Mouse (Mus musculus): ENCODE results near the gene Actl6b. TPM values are rescaled to one million over a fixed set of nuclear protein-coding genes. Genes with fewer than 3 reads are reported as not detected.

The Actl6b gene
- total RNA-seq, 2 experiments from 2014 or later: 124 to 134 TPM

DNA sequence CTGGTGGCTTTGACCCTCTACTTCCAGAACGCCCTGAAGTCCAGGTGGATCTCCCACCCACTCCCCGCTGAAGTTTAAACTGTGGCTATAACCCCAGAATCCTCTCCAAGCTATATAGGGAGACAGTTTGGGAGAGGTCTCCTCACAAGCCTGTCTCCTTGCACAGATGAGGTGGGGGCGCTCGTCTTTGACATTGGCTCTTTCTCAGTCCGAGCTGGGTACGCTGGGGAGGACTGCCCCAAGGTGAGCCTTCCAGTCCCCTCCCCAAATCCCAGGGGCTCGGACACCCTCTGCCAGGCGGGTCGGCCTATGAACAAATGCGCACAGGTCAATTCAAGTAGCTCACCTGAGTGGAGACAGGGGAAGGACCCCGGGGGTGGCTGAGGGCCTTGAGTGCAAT lies 581 bp downstream of the Actl6b start:
- DNase-seq (ENCODE audit: low spot score in 2 of 2): no peak

DNA sequence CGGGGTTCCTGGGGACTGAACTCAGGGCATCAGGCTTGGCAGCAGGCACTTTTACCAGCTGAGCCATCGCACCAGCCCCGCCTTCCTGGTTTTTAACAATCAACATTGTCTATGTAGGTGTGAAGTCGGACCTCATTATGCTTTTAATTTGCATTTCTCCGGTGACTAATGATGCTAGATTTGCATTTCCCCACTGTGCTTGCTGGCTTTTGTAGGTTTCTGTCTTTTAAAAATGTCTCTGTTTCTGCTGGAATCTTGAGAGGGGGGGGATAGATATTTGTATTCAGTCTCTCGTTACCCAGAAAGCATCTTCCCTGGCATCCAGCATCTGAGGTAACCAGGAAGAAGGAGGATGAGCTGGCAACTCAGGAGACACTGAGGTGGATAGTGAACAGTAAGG lies 8.2 kb downstream of the Actl6b start:
- DNase-seq (ENCODE audit: low spot score in 2 of 2): no peak

DNA sequence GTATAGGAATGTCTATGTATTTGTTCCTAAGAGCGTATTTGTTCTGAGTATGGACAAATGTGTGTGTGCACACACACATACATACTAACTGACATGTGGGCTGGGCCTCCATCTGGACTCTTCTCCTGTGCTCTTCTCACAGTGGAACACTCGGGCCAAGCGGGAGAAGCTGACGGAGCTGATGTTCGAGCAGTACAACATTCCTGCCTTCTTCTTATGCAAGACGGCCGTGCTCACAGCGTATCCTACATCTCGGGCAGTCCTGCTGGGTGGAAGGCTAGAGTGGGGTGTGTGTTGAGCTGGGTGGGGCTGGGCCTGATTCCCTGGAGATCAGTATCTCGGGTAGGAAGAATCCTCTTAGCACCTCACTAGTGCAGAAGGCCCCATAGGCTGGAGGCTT lies 9.6 kb downstream of the Actl6b start:
- DNase-seq (ENCODE audit: low spot score in 2 of 2): peak in 1 of 2 experiments; percentile 25

DNA sequence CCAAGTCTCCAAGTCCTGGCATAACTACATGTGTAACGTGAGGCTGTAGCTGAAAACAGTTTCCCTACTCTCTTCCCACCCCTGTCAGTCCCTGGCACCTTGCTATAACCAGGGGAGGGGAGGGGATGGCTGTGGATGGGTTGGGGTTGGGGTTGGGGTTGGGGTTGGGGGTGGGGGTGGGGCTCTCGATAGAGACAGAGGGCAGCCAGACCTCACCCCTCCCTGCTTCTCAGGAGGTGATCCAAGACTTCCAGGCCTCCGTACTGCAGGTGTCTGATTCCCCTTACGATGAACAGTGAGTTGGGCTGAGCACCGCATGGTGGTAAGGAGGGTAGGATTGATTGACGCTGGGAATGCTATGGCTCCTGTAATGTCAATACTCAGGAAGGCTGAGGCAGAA lies 12.4 kb downstream of the Actl6b start:
- DNase-seq (ENCODE audit: low spot score in 2 of 2): no peak

DNA sequence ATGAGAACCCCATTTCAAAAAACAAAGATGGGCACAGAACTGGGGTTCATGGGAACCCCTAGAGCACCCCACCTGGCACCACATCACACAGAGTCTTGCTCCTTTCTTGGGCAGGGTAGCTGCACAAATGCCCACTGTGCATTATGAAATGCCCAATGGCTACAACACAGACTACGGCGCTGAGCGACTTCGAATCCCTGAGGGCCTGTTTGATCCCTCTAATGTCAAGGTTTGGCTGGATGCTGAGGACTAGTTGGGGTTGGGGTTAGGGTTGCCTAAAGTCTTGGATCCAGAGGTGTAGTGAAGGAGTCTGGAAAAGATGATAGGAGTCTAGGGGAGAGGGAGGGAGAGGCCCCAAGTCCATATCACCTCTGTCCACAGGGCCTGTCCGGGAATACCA lies 13.1 kb downstream of the Actl6b start:
- DNase-seq (ENCODE audit: low spot score in 2 of 2): no peak

DNA sequence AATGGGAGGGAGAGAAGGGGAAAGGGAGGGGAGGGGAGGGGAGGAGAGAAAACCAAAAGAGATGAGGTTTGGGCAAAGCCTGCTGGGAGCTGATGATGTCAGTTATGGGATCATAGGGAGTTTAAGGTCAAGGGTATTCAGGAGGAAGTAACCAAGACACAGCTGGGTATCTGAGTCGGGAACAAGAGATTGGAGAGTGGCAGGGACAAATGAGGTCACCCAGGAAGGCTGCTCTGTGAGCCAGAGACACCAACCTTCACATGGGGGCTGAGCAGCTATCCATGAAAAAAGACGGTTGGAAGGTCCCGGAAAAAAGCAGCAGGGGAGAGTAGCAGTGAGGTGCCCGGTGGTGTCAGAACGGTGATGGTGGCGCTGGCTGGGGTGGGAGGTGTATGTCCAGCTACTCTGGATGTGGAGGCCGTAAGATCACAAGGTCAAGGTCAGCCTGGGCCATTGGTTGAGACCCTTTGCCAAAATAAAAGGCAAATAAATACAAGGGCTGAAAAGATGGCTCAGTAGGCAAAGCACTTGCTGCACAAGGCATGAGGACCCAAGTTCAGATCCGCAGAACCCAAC lies 15.0 kb downstream of the Actl6b start:
- DNase-seq (ENCODE audit: low spot score in 2 of 2): no peak

DNA sequence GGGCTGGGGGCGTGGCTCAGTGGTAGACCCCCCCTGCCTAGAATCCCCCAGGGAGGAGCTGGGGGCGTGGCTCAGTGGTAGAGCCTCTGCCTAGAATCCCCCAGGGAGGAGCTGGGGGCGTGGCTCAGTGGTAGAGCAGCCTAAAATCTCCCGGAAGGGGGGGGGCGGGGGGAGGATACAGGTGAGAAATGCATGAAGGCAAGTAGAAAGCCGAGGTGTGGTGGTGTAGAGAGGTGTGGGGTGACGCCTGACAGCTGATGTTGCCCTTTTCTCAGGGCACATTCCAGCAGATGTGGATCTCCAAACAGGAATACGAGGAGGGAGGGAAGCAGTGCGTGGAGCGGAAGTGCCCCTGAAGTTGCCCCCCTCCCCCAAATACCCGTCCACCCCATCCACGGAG lies 15.7 kb downstream of the Actl6b start:
- no peak for DNase-seq (ENCODE audit: low spot score in 2 of 2)

DNA sequence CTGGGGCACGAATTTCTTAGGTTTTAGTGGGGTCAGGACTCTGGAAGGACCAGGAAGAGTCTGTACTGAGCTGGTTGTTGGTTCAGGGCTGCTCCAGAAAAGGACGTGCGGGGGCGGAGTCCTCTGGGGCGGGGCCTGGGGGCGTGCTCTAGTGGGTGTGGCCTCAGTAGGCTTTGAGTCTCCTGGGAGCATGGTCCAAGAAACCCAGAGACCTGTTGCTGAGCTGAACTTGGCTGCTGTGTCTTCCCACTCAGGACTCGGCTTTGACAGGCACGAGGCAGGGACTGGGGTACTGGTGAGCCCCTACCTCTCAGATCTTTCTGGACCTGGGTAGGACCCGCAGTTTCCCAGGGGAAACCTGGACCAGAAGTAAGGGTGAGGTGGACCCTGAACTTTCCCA lies 16.3 kb downstream of the Actl6b start, which contains the start of gene Tfr2:
Gene Tfr2, plus strand, starts transcription at position 176 of the 400 bp plus-strand sequence.
- no peak for DNase-seq (ENCODE audit: low spot score in 2 of 2)

DNA sequence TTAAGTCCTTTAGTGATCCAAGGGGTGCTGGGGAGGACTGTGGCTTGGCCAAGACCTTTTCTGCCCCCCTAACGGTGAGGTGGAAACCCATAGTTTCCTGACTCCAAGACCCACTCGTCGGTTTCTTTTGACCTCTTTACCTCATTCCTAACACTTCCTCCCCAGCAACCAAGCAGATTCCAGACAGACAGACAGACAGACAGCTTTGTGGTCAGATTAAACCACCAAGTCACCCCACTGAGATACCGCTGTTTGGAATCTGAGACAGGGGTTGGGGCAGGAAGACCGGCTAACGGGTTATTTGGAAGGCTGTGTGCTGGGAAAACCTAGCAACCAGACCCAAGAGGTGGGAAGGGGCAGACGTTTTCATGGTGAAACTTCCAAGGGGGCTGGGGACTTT lies 16.9 kb downstream of the Actl6b start:
- DNase-seq (ENCODE audit: low spot score in 2 of 2): no peak

DNA sequence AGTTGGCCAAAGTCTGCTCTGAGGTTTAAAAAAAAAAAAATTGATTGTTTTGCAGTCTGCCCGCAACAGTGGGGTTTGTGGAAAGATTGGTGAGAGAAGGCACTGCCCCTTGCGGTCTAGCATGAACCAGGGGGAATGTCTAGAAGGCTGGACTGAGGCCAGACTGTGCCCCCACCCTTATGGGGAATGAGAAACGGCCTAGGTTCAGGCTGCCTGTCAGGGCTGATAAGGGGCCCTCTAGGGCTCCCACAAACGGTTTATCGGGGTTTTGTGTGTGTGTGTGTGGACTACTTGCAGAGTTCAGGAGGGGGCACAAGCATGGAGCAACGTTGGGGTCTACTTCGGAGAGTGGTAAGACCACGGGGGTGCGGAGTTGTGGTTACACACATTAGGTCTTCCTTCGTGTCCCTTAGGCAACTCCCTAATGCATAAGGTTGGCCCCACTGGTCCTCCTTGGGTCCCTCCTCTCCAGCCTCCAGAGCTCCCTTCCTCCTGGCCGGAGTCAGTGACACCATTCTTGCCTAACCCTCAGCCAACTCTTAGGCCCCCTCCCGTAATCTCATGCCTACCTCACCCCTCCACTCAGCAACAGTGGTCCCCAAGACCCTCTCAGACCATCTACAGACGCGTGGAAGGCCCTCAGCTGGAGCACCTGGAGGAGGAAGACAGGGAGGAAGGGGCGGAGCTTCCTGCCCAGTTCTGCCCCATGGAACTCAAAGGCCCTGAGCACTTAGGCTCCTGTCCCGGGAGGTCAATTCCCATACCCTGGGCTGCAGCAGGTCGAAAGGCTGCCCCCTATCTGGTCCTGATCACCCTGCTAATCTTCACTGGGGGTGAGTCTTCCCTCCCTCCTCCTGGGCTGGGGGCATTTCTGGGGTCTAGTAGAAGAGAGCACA lies 17.6 kb downstream of the Actl6b start:
- DNase-seq (ENCODE audit: low spot score in 2 of 2): no peak

DNA sequence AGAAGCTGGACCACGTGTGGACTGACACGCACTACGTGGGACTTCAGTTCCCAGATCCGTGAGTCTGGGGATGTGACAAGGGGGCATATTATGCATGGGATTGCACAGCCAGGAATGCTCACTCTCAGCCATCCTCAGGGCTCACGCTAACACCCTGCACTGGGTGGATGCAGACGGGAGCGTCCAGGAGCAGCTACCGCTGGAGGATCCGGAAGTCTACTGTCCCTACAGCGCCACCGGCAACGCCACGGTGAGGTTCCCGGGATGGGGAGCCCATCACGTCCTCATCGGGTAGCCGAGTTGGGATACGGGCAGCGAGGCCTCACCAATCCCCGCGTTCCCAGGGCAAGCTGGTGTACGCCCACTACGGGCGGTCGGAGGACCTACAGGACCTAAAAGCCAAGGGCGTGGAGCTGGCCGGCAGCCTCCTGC lies 21.2 kb downstream of the Actl6b start:
- peak; percentile 56 to 57 for DNase-seq (ENCODE audit: low spot score in 2 of 2)

DNA sequence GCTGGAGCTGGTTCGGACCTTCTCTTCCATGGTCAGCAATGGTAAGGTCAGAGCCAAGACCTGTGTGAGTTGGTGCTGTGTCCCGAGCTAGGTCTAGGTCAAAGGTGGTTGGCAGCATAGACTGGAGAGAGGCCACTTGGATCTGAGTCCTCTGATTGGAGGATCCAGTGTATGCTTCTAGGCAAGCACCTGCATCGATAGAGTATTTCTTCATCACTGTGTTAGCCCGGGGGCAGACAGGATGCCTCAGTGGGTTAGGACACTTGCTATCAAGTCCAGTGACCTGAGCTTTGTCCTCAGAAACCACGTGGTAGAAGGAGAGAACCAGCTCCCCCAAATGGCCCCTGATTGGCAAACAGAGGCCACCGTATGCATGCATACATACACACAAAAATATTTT lies 26.9 kb downstream of the Actl6b start:
- DNase-seq (ENCODE audit: low spot score in 2 of 2): no peak

DNA sequence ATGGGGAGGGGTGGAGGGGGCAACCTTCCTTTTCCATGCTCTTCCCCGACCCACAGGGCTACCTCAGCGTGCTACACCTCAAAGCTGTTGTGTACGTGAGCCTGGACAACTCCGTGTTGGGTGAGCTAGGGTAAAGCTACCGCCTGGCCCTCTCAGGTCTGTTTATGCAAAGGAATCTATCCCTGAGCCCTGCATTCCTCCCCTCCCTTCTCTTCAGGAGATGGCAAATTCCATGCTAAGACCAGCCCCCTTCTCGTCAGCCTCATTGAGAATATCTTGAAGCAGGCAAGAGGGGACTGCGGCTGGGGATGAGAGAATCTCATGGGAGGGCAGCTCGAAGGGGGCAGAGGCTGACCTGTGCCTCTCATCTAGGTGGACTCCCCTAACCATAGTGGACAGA lies 29.4 kb downstream of the Actl6b start:
- no peak for DNase-seq (ENCODE audit: low spot score in 2 of 2)

DNA sequence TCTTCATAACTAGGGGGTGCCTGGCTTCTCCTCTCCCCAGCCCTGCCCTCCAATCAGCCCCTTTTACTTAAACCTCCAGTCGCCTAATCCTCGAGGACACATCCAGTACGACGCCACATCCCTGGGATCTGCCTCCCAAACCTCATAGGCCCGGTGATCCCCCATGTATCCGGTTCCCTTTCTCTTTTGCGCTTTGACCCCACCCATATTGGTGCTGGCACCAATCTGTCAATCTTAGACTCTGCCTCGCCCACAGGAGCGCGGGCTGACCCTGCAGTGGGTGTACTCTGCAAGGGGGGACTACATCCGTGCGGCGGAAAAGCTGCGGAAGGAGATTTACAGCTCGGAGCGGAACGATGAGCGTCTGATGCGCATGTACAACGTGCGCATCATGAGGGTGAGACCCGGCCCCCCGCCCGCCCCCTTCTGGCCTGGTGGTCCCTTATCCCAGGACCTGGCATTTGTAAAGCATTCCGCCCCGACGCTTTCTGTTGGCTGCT lies 30.4 kb downstream of the Actl6b start:
- peak; percentile 64 to 75 for DNase-seq (ENCODE audit: low spot score in 2 of 2)

DNA sequence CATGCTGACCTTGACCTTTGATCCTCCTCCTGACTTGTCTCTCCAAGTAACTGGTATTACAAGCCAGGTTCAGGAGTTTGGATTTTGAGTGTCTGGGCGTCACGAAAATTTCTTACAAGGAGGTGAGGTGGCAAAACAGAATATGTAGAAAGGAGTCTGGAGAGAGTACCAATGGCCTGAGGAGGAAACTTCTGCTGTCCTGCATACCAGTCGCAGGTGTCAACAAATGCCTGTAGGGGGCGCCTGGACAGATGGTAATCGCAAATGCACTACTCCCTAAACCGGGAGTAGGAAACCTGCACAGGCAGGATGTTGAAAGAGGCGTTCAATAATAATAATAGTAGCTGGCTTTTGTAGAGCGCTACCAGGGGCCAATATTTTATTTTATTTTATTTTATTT lies 31.7 kb downstream of the Actl6b start:
- DNase-seq (ENCODE audit: low spot score in 2 of 2): peak; percentile 67 to 75

DNA sequence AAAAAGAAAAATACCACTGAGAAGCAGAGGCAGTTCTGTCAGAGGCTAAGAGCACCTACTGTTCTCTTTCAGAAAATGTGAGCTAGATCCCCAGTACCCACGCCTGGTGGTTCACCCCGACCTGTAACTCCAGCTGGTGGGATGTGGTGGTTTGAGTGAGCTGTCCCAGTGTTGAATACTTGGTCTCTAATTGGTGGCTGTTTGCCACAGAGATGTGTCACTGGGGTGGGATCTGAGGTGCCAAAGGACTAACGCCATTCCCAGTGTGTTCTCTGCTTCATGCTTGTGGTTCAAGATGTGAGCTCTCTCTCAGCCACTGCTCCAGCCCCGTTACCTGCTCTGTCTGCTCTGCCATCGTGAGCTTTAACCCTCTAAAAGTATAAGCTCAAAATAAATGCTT lies 37.2 kb downstream of the Actl6b start:
- no peak for DNase-seq (ENCODE audit: low spot score in 2 of 2)

DNA sequence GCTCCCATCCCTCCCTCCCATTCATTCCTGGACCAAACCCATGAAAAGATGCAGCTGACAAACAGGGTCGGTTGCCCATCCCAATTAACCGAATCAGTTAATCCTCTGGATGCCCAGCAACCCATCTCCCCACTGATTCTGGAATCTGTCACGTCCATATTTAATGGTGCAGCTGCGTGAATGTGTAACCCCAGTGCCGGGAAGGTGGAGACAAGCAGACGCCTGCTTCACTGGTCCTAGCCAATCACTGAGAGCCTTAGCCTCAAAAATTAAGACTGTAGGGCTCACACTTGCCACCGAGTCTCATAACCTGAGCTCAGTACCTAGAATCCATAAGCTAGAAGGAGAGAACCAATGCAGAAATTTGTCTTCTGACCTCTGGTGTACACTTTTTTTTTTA lies 42.6 kb downstream of the Actl6b start:
- no peak for DNase-seq (ENCODE audit: low spot score in 2 of 2)

DNA sequence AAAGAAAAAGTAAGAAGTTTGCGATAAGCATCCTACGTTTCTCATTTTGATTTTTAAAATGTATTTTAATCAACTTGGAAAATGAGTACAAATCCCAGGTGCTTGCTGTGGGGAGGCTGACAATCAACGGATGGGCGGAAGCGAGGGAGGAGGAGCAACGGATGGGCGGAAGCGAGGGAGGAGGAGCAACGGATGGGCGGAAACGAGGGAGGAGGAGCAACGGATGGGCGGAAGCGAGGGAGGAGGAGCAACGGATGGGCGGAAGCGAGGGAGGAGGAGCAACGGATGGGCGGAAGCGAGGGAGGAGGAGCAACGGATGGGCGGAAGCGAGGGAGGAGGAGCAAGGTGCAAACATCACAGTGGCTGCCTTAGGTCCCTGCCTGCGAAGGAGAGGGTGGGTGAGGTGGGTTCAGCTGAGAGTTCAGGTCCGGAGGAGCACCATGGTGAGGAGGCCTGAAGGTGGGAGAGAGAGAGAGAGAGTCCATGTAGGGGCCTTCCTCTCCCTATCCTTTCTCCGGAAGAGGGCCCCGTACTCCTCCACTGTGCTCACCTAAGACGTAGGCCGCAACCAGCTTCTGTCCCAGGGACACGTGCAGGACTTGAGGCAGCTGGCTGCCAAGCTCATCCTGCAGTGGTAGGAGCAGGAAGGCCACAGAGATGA lies 43.4 kb downstream of the Actl6b start:
- no peak for DNase-seq (ENCODE audit: low spot score in 2 of 2)

DNA sequence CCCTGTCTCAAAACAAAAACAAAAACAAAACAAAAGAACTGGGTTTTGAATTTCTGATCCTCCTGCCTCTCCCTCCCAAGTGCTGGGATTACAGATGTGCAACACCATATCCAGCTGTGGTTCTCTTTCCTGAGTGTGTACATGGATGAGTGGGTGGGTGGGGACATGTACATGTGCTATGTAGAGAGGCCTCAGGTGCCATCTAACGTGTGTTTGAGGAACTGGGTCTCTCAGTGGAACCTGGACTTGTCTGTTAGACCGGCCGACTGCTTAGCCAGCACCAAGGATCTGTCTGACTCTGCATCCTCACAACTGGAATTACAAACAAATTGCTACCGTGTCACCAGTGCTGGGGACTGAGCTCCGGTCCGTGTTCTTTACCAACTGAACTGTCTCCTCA lies 44.3 kb downstream of the Actl6b start:
- no peak for DNase-seq (ENCODE audit: low spot score in 2 of 2)

DNA sequence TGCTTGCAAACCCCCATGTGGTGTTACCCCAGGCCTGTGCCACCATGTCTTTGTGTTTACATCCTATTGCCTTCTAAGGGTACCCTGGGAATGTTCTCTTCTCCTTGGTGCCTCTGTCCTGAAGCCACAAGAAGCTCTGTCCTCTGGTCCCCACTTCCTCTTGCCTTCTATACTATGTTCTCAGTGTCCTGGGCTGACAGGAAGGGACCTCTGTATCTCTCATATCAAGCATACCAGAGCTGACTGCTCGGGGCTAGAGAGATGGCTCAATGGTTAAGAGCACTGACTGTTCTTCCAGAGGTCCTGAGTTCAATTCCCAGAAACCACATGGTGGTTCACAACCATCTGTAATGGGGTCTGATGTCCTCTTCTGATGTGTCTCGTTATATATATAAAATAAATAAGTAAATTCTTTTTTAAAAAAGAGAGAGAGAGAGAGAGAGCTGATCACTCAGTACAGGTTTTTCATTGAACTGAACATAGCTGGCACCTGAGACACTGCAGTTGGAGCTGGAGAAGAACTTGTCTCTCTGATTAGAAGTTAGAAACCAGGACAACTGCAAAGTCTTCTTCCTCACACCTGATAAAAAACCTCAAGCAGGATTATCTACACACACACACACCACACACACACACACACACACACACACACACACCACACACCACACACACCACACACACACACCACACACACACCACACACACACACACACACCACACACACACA lies 44.9 kb downstream of the Actl6b start:
- DNase-seq (ENCODE audit: low spot score in 2 of 2): no peak

DNA sequence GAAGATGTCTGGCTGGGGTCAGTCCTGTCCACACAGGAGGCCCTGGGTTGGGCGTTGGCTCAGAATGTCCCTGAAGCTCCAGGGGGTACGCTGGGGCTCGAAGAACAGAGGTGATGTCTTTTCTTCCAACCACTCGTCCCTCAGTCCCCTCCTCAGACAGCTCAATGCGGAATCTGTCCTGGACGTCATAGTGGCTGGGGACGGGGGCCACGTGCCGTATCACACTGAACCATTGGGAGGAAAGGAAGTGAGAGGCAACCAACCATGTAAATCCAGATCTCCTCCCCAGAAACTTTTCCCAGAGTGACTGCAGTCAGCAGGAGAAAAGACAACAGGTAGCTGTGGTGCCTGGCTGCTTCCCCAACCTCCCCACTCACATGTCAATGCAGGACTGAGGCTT lies 46.3 kb downstream of the Actl6b start:
- DNase-seq (ENCODE audit: low spot score in 2 of 2): no peak

DNA sequence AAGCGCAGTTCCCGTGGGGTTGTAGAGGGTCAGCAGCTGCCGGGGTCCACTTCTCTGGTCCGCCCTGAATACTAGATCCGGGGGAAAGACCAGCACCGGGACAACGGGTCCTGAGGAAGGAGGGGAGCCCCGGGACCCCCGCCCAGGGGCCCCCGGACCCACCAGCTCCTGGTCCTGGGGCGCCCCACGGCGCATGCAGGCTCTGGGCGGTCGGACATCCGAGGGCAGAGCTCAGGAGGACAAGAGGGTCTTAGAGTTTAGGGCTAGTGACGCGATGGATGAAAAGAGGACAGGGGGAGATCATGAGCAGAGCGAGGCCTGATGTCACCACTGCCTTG lies 46.9 kb downstream of the Actl6b start:
- DNase-seq (ENCODE audit: low spot score in 2 of 2): no peak
